In the genomic region with DNA sequence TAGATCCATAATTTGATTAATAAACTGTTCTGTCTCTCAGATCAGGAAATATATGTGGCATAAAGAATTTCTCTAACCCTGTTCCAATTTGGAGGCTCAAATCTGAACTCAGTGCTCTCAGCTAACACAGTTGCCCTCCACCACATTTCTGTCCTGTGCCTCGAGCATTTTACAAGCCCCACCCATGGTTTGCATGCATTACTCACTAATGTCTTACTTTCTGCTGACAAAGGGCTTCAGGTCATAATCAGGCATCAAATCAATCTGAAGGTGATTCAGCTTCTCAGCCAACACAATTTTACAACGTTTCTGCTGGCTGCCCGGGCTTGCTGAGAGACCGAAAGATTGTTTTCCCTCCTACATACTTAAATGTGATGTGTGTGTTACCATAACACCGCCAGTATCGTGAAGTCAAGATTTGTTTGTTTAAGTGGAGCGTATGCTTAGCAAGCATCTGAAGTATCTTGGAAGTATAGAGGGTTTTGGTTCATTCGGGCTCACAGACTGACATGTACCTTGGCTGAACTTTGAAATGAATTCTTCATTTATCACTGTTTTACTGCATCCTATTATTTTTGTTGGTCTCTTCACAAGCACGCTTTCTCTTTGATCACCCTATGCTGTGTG, we compare ENCODE assay signal across 30 mouse cellular contexts.
DNase-seq lines count a peak whose midpoint lies in the region; ATAC-seq and TF ChIP-seq lines count a peak whose summit lies in the region.
"Had no signal": no experiment of that assay in that cellular context is flagged by ENCODE, and none has a peak within 500 bp of the region (broad histone marks: within the 10 kb centered on the region; RNA-seq: fewer than 3 reads in every experiment).

No protein-coding gene starts in this region.

- H3K4me1 ChIP-seq in intestine, embryonic 16.5 days (ENCODE audit: control insufficient read depth, insufficient read depth, low read length): no peaks in the 10 kb centered on the region; the same call in 1 of the 2 replicates
- H3K4me1 ChIP-seq in intestine, postnatal 0 days (replicated peaks; ENCODE audit: control insufficient read depth, insufficient read depth, low read length): no peaks in the 10 kb centered on the region
- H3K4me1 ChIP-seq: embryonic facial prominence, embryonic 13.5 days; heart, embryonic 12.5 days; hindbrain, embryonic 13.5 days; liver, embryonic 15.5 days; midbrain, embryonic 10.5 days; midbrain, embryonic 15.5 days; neural tube, embryonic 15.5 days had no signal

- H3K9me3 ChIP-seq in intestine, embryonic 16.5 days (ENCODE audit: control insufficient read depth, low read length): no peaks in the 10 kb centered on the region
- no peaks in the 10 kb centered on the region for H3K9me3 ChIP-seq in intestine, postnatal 0 days (ENCODE audit: control insufficient read depth)
- H3K9me3 ChIP-seq: embryonic facial prominence, embryonic 13.5 days; heart, embryonic 12.5 days; hindbrain, embryonic 13.5 days; liver, embryonic 15.5 days; midbrain, embryonic 10.5 days; midbrain, embryonic 15.5 days; neural tube, embryonic 15.5 days had no signal

- ATAC-seq in intestine, embryonic 16.5 days: peak; percentile 9; the same call in 1 of the 2 replicates
- no peak for ATAC-seq in intestine, postnatal 0 days
- ATAC-seq in CD4-positive, CD25-positive, alpha-beta regulatory T cell, adult 4 months: no peak
- ATAC-seq: forebrain, embryonic 16.5 days; midbrain, embryonic 15.5 days; Patski had no signal

- no peak overlapping the region for H3K9ac ChIP-seq in intestine, embryonic 16.5 days (ENCODE audit: low read depth, low read length)
- H3K9ac ChIP-seq in intestine, postnatal 0 days (ENCODE audit: low read depth, low read length): no peak overlapping the region
- H3K9ac ChIP-seq: embryonic facial prominence, embryonic 13.5 days; heart, embryonic 12.5 days; hindbrain, embryonic 13.5 days; liver, embryonic 15.5 days; midbrain, embryonic 15.5 days; neural tube, embryonic 15.5 days had no signal

- H3K4me3 ChIP-seq in intestine, embryonic 16.5 days (ENCODE audit: low read length): no peak overlapping the region
- H3K4me3 ChIP-seq in intestine, postnatal 0 days (ENCODE audit: low read depth, low read length): no peak overlapping the region
- H3K4me3 ChIP-seq: embryonic facial prominence, embryonic 13.5 days; erythroblast, embryonic 14.5 days; heart, adult 2 months; heart, embryonic 12.5 days; hindbrain, embryonic 13.5 days; liver, embryonic 15.5 days; midbrain, embryonic 10.5 days; midbrain, embryonic 15.5 days; neural tube, embryonic 15.5 days had no signal

- 32% methylated on average over 9 of the region's 9 CpGs for WGBS in intestine, embryonic 16.5 days
- 24% methylated on average over 9 of the region's 9 CpGs for WGBS in intestine, postnatal 0 days

- H3K27me3 ChIP-seq in intestine, embryonic 16.5 days (replicated peaks; ENCODE audit: control insufficient read depth, insufficient read depth, low read length): no peaks in the 10 kb centered on the region
- H3K27me3 ChIP-seq in intestine, postnatal 0 days (replicated peaks; ENCODE audit: control insufficient read depth, insufficient read depth, low read length): no peaks in the 10 kb centered on the region
- H3K27me3 ChIP-seq: embryonic facial prominence, embryonic 13.5 days; heart, embryonic 12.5 days; hindbrain, embryonic 13.5 days; liver, embryonic 15.5 days; midbrain, embryonic 15.5 days; neural tube, embryonic 15.5 days; Patski had no signal

- TF ChIP-seq CTCF in intestine, postnatal 0 days (IDR thresholded peaks at IDR 0.05; ENCODE audit: low read depth): no peak

- no peak overlapping the region for H3K27ac ChIP-seq in intestine, embryonic 16.5 days (ENCODE audit: low read length)
- no peak overlapping the region for H3K27ac ChIP-seq in intestine, postnatal 0 days (ENCODE audit: low read depth, low read length)
- H3K27ac ChIP-seq: embryonic facial prominence, embryonic 13.5 days; heart, adult 2 months; hindbrain, embryonic 13.5 days; liver, embryonic 15.5 days; midbrain, embryonic 10.5 days; midbrain, embryonic 15.5 days; neural tube, embryonic 15.5 days had no signal

- H3K4me2 ChIP-seq in intestine, embryonic 16.5 days (ENCODE audit: low read depth, low read length): no peak overlapping the region
- H3K4me2 ChIP-seq in intestine, postnatal 0 days (replicated peaks; ENCODE audit: low read depth): no peak overlapping the region
- H3K4me2 ChIP-seq: embryonic facial prominence, embryonic 13.5 days; heart, embryonic 12.5 days; hindbrain, embryonic 13.5 days; liver, embryonic 15.5 days; midbrain, embryonic 15.5 days; neural tube, embryonic 15.5 days had no signal

- H3K36me3 ChIP-seq in intestine, embryonic 16.5 days (ENCODE audit: control insufficient read depth, insufficient read depth, low read length): no peaks in the 10 kb centered on the region
- no peaks in the 10 kb centered on the region for H3K36me3 ChIP-seq in intestine, postnatal 0 days (ENCODE audit: control insufficient read depth, insufficient read depth)
- H3K36me3 ChIP-seq: embryonic facial prominence, embryonic 13.5 days; heart, embryonic 12.5 days; hindbrain, embryonic 13.5 days; liver, embryonic 15.5 days; midbrain, embryonic 10.5 days; midbrain, embryonic 15.5 days; neural tube, embryonic 15.5 days had no signal

- peak; percentile 8 to 25 for DNase-seq in kidney, postnatal 4 days
- DNase-seq in kidney, postnatal 36 days: no peak
- DNase-seq in right cerebral cortex, adult 2 months (ENCODE audit: low spot score in 2 of 2): peak; percentile 2 to 6
- no peak for DNase-seq in right cerebral cortex, postnatal 14 days
- DNase-seq: adrenal gland, postnatal 14 days; cerebellum, adult 11 months; cerebellum, adult 9-10 months; cerebellum, postnatal 36 days; embryo, embryonic 11 days; heart, adult 2 months; heart, postnatal 4 days; kidney, adult 9 months; layer of hippocampus, adult 9-11 months; lung, postnatal 14 days; retina, postnatal 1 day; spleen, adult 18-20 months; thymus, postnatal 14 days had no signal

Comparison
In these comparisons a context has a peak if more than half of its experiments do, and no peak if none do; other contexts are left out.
1. DNase-seq: peak in kidney, postnatal 4 days (2 of 2) and right cerebral cortex, adult 2 months (2 of 2); none in kidney, postnatal 36 days (0 of 2) and right cerebral cortex, postnatal 14 days (single experiment).